Mouse (Mus musculus): ENCODE measurements at regions not wholly inside any gene's neighbourhood (a gene's known extent, or its start where the extent isn't known, plus 50 kb on each side); places are given as distances from the start of the nearest gene placed in this dataset.
A peak's percentile ranks its signal among the peaks of the same experiment; 100 is the strongest.

- no peak for DNase-seq (ENCODE audit: low read depth, low spot score)
Observed at GRCm38 (mm10) chr13:46222031-46222430, 51.5 kb upstream of the Stmnd1 start.

GRCm38 (mm10) chr13:46218101-46218701, 55.3 kb upstream of the Stmnd1 start:
- no peak for DNase-seq (ENCODE audit: low read depth, low spot score)

GRCm38 (mm10) chr13:46216954-46217838, 56.3 kb upstream of the Stmnd1 start:
- no peak for DNase-seq (ENCODE audit: low read depth, low spot score)

GRCm38 (mm10) chr13:46203551-46203950, 70.0 kb upstream of the Stmnd1 start:
- no peak for DNase-seq (ENCODE audit: low read depth, low spot score)

- no peak for DNase-seq (ENCODE audit: low read depth, low spot score)
Observed at GRCm38 (mm10) chr13:46202586-46202985, 70.9 kb upstream of the Stmnd1 start.

GRCm38 (mm10) chr13:46201029-46201599, 72.4 kb upstream of the Stmnd1 start:
- peak; percentile 35 for DNase-seq (ENCODE audit: low read depth, low spot score)

GRCm38 (mm10) chr13:46193131-46193530, 80.4 kb upstream of the Stmnd1 start:
- DNase-seq (ENCODE audit: low read depth, low spot score), result no peak

GRCm38 (mm10) chr13:46189726-46190125, 83.8 kb upstream of the Stmnd1 start:
- DNase-seq (ENCODE audit: low read depth, low spot score), result no peak

GRCm38 (mm10) chr13:46182851-46183250, 90.7 kb upstream of the Stmnd1 start:
- DNase-seq (ENCODE audit: low read depth, low spot score), result no peak

GRCm38 (mm10) chr13:46180606-46181133, 92.9 kb upstream of the Stmnd1 start:
- DNase-seq (ENCODE audit: low read depth, low spot score), result no peak

GRCm38 (mm10) chr13:46179916-46180315, 93.6 kb upstream of the Stmnd1 start:
- DNase-seq (ENCODE audit: low read depth, low spot score), result no peak

- no peak for DNase-seq (ENCODE audit: low read depth, low spot score)
Observed at GRCm38 (mm10) chr13:46173103-46173502, 100.4 kb upstream of the Stmnd1 start.

GRCm38 (mm10) chr13:46162025-46162374, 111.5 kb upstream of the Stmnd1 start:
- DNase-seq (ENCODE audit: low read depth, low spot score), result peak; percentile 74

GRCm38 (mm10) chr13:46161261-46162024, 112.1 kb upstream of the Stmnd1 start:
- peak; percentile 55 for DNase-seq (ENCODE audit: low read depth, low spot score)

GRCm38 (mm10) chr13:46159354-46159753, 114.2 kb upstream of the Stmnd1 start:
- DNase-seq (ENCODE audit: low read depth, low spot score), result no peak

GRCm38 (mm10) chr13:46153282-46154260, 120.0 kb upstream of the Stmnd1 start:
- no peak for DNase-seq (ENCODE audit: low read depth, low spot score)

GRCm38 (mm10) chr13:46140006-46140405, 133.5 kb upstream of the Stmnd1 start:
- no peak for DNase-seq (ENCODE audit: low read depth, low spot score)

- no peak for DNase-seq (ENCODE audit: low read depth, low spot score)
Observed at GRCm38 (mm10) chr13:46139251-46139650, 134.3 kb upstream of the Stmnd1 start.

- DNase-seq (ENCODE audit: low read depth, low spot score), result no peak
Observed at GRCm38 (mm10) chr13:46135411-46135810, 138.1 kb upstream of the Stmnd1 start.

- no peak for DNase-seq (ENCODE audit: low read depth, low spot score)
Observed at GRCm38 (mm10) chr13:46129236-46129855, 144.2 kb upstream of the Stmnd1 start.

Measured in forelimb bud, embryonic 11.5 days (tissue).